Mouse (Mus musculus) cerebellum, adult 2 months (tissue): ENCODE results near the gene Tmem248.

Experiments used
- CTCF ChIP-seq: fragments of 200-500 bp; IDR thresholded peaks from 2 replicates; pipeline ENCODE4 v1.5.1; 2011; ENCODE audit warnings: low read depth, mild to moderate bottlenecking, control low read depth, low read length, moderate library complexity, borderline replicate concordance; ENCODE audit not compliant: insufficient read depth
- POLR2A ChIP-seq: fragments of 200-500 bp; IDR thresholded peaks from 2 replicates; pipeline ENCODE4 v1.6.1; 2011; ENCODE audit warnings: low read length, control low read depth, borderline replicate concordance; ENCODE audit not compliant: insufficient read depth

- no peak for TF ChIP-seq CTCF
- no peak for TF ChIP-seq POLR2A
These were observed 47.6 kb downstream of the Tmem248 start for GRCm38 (mm10) chr5:130264433-130265005.
